Mouse (Mus musculus) lung, postnatal 0 days (tissue): ENCODE data around the gene Slc2a4.

Source experiments
- CTCF ChIP-seq: IDR thresholded peaks from 2 replicates; pipeline ENCODE4 v1.5.1; 2016; ENCODE audit warnings: antibody characterized with exemption, mild to moderate bottlenecking
- EP300 ChIP-seq: IDR thresholded peaks from 2 replicates; pipeline ENCODE4 v1.6.1; 2016; ENCODE audit warnings: antibody characterized with exemption, mild to moderate bottlenecking, control low read depth

DNA sequence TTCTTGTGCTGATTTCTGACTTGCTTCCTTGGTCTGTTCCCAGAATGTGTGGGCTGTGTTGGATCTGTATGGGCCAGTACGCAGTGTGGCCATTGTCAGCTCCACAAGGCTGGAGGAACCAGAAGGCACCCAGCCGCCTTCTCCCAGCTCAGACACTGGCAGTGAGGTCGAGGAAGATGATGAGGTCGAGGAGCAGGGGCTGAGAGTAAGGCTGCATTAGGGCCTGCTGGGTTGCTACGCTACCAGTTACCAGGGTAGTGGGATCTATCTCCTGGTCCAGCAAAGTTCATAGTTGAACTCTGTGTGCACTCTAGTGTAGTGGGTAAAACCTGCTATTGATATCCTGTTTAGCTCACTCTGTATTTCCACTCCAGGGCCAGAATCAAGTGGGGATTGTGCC, 38.8 kb downstream of the Slc2a4 start:
- TF ChIP-seq CTCF: no peak
- TF ChIP-seq EP300: no peak
